Mouse (Mus musculus): ENCODE data around the gene Snrnp35. TPM values are rescaled to one million over a fixed set of nuclear protein-coding genes. Genes with fewer than 3 reads are reported as not detected.
"Not testable (repeated sequence)": the region's sequence is repeated elsewhere in the genome, so short reads cannot be mapped to it uniquely, and the experiment has no call there.

The Snrnp35 gene
- total RNA-seq, 2 experiments from 2014 or later: 1.7 TPM; not detected in 1

GRCm38 (mm10) chr5:124498221-124498876, 15.4 kb downstream of the Snrnp35 start:
- peak; percentile 55 for ATAC-seq (replicated peaks; ENCODE audit: low FRiP score, poor library complexity, severe bottlenecking)

- peak; percentile 53 for ATAC-seq (replicated peaks; ENCODE audit: low FRiP score, poor library complexity, severe bottlenecking)
Measured at GRCm38 (mm10) chr5:124499001-124499400, 16.1 kb downstream of the Snrnp35 start.

GRCm38 (mm10) chr5:124500037-124500436, 17.1 kb downstream of the Snrnp35 start:
- not testable (repeated sequence) for ATAC-seq (replicated peaks; ENCODE audit: low FRiP score, poor library complexity, severe bottlenecking)

GRCm38 (mm10) chr5:124500573-124500972, 17.6 kb downstream of the Snrnp35 start:
- no peak for ATAC-seq (replicated peaks; ENCODE audit: low FRiP score, poor library complexity, severe bottlenecking)

GRCm38 (mm10) chr5:124501541-124501940, 18.6 kb downstream of the Snrnp35 start:
- no peak for ATAC-seq (replicated peaks; ENCODE audit: low FRiP score, poor library complexity, severe bottlenecking)

- ATAC-seq (replicated peaks; ENCODE audit: low FRiP score, poor library complexity, severe bottlenecking): no peak
Measured at GRCm38 (mm10) chr5:124503742-124504141, 20.8 kb downstream of the Snrnp35 start.

- no peak for ATAC-seq (replicated peaks; ENCODE audit: low FRiP score, poor library complexity, severe bottlenecking)
Measured at GRCm38 (mm10) chr5:124505235-124505634, 22.3 kb downstream of the Snrnp35 start.

GRCm38 (mm10) chr5:124506731-124507359, 23.9 kb downstream of the Snrnp35 start:
- ATAC-seq (replicated peaks; ENCODE audit: low FRiP score, poor library complexity, severe bottlenecking): no peak

GRCm38 (mm10) chr5:124509200-124509599, 26.3 kb downstream of the Snrnp35 start:
- no peak for ATAC-seq (replicated peaks; ENCODE audit: low FRiP score, poor library complexity, severe bottlenecking)

GRCm38 (mm10) chr5:124509742-124510237, 26.9 kb downstream of the Snrnp35 start:
- ATAC-seq (replicated peaks; ENCODE audit: low FRiP score, poor library complexity, severe bottlenecking): no peak

GRCm38 (mm10) chr5:124510536-124511050, 27.7 kb downstream of the Snrnp35 start:
- no peak for ATAC-seq (replicated peaks; ENCODE audit: low FRiP score, poor library complexity, severe bottlenecking)

- ATAC-seq (replicated peaks; ENCODE audit: low FRiP score, poor library complexity, severe bottlenecking): no peak
Measured at GRCm38 (mm10) chr5:124515789-124516188, 32.9 kb downstream of the Snrnp35 start.

GRCm38 (mm10) chr5:124518648-124519047, 35.7 kb downstream of the Snrnp35 start:
- no peak for ATAC-seq (replicated peaks; ENCODE audit: low FRiP score, poor library complexity, severe bottlenecking)

GRCm38 (mm10) chr5:124521588-124521987, 38.7 kb downstream of the Snrnp35 start:
- no peak for ATAC-seq (replicated peaks; ENCODE audit: low FRiP score, poor library complexity, severe bottlenecking)

GRCm38 (mm10) chr5:124523032-124523431, 40.1 kb downstream of the Snrnp35 start:
- ATAC-seq (replicated peaks; ENCODE audit: low FRiP score, poor library complexity, severe bottlenecking): peak; percentile 58; the same call in 1 of the 2 replicates

GRCm38 (mm10) chr5:124524943-124525342, 42.0 kb downstream of the Snrnp35 start:
- ATAC-seq (replicated peaks; ENCODE audit: low FRiP score, poor library complexity, severe bottlenecking): no peak

GRCm38 (mm10) chr5:124528351-124528750, 45.4 kb downstream of the Snrnp35 start:
- no peak for ATAC-seq (replicated peaks; ENCODE audit: low FRiP score, poor library complexity, severe bottlenecking)

- ATAC-seq (replicated peaks; ENCODE audit: low FRiP score, poor library complexity, severe bottlenecking): no peak
Measured at GRCm38 (mm10) chr5:124528791-124529190, 45.9 kb downstream of the Snrnp35 start.

- ATAC-seq (replicated peaks; ENCODE audit: low FRiP score, poor library complexity, severe bottlenecking): no peak
Measured at GRCm38 (mm10) chr5:124529191-124529651, 46.3 kb downstream of the Snrnp35 start.

- no peak for ATAC-seq (replicated peaks; ENCODE audit: low FRiP score, poor library complexity, severe bottlenecking)
Measured at GRCm38 (mm10) chr5:124529697-124530096, 46.8 kb downstream of the Snrnp35 start.
